Mouse (Mus musculus) ovary, adult 18-20 months (tissue): ENCODE measurements at regions not wholly inside any gene's neighbourhood (a gene's known extent, or its start where the extent isn't known, plus 50 kb on each side); places are given as distances from the start of the nearest gene placed in this dataset.
A peak's percentile ranks its signal among the peaks of the same experiment; 100 is the strongest.

Experiments used
- DNase-seq: peaks from one replicate; pipeline ENCODE4 v3.0.0; 2022; ENCODE audit warnings: low spot score, mixed read lengths

GRCm38 (mm10) chr12:12509164-12509937 lies 247.4 kb downstream of the Fam49a start:
- DNase-seq: no peak

- no peak for DNase-seq
These were observed 246.7 kb downstream of the Fam49a start for GRCm38 (mm10) chr12:12508487-12509125.

- DNase-seq: no peak
These were observed 244.7 kb downstream of the Fam49a start for GRCm38 (mm10) chr12:12506671-12507070.

GRCm38 (mm10) chr12:12505590-12505989 lies 243.7 kb downstream of the Fam49a start:
- no peak for DNase-seq

- no peak for DNase-seq
These were observed 238.0 kb downstream of the Fam49a start for GRCm38 (mm10) chr12:12499903-12500302.

- no peak for DNase-seq
These were observed 236.7 kb downstream of the Fam49a start for GRCm38 (mm10) chr12:12498621-12499020.

- DNase-seq: no peak
These were observed 235.4 kb downstream of the Fam49a start for GRCm38 (mm10) chr12:12497277-12497841.

- peak; percentile 42 for DNase-seq
These were observed 234.7 kb downstream of the Fam49a start for GRCm38 (mm10) chr12:12496593-12497141.

- DNase-seq: no peak
These were observed 228.2 kb downstream of the Fam49a start for GRCm38 (mm10) chr12:12490173-12490572.

GRCm38 (mm10) chr12:12488090-12488489 lies 226.2 kb downstream of the Fam49a start:
- no peak for DNase-seq

GRCm38 (mm10) chr12:12486656-12487356 lies 224.9 kb downstream of the Fam49a start:
- DNase-seq: no peak

GRCm38 (mm10) chr12:12484921-12485680 lies 223.2 kb downstream of the Fam49a start:
- no peak for DNase-seq

GRCm38 (mm10) chr12:12480451-12480850 lies 218.5 kb downstream of the Fam49a start:
- DNase-seq: no peak

GRCm38 (mm10) chr12:12452086-12452485 lies 190.1 kb downstream of the Fam49a start:
- DNase-seq: no peak

- no peak for DNase-seq
These were observed 184.8 kb downstream of the Fam49a start for GRCm38 (mm10) chr12:12446768-12447167.

GRCm38 (mm10) chr12:12446281-12446680 lies 184.3 kb downstream of the Fam49a start:
- no peak for DNase-seq

GRCm38 (mm10) chr12:12442872-12443271 lies 180.9 kb downstream of the Fam49a start:
- DNase-seq: no peak

- DNase-seq: no peak
These were observed 174.4 kb downstream of the Fam49a start for GRCm38 (mm10) chr12:12436379-12436778.

GRCm38 (mm10) chr12:12432597-12432996 lies 170.7 kb downstream of the Fam49a start:
- DNase-seq: no peak
